Mouse (Mus musculus): Measurements from ENCODE around the gene Gm10024. TPM values are rescaled to one million over a fixed set of nuclear protein-coding genes. Genes with fewer than 3 reads are reported as not detected.
"Not testable (repeated sequence)": the region's sequence is repeated elsewhere in the genome, so short reads cannot be mapped to it uniquely, and the experiment has no call there.

Gene Gm10024
- total RNA-seq (2021), result not detected

DNA sequence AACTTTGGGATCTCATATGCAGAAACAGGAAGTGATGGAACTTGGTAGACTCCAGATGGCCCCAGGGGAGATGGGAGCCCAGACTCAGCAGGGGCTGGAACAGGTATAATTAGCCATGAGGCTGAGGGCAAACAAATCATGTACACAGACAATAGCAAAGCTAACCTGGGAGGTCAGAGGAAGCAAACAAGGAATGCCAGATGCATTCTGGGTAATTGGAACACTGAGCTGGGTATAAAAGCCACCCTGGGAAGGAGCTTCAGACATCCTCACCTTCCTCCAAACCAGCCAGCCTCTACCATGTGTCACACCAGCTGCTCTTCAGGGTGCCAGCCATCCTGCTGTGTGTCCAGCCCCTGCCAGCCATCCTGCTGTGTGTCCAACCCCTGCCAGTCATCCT is at the start of gene Gm10024:
Gene Gm10024, plus strand, starts transcription at position 301 of the 400 bp plus-strand sequence.
- DNase-seq (ENCODE audit: extremely low spot score in 1 of 2, low spot score in 1 of 2), result not testable (repeated sequence)

DNA sequence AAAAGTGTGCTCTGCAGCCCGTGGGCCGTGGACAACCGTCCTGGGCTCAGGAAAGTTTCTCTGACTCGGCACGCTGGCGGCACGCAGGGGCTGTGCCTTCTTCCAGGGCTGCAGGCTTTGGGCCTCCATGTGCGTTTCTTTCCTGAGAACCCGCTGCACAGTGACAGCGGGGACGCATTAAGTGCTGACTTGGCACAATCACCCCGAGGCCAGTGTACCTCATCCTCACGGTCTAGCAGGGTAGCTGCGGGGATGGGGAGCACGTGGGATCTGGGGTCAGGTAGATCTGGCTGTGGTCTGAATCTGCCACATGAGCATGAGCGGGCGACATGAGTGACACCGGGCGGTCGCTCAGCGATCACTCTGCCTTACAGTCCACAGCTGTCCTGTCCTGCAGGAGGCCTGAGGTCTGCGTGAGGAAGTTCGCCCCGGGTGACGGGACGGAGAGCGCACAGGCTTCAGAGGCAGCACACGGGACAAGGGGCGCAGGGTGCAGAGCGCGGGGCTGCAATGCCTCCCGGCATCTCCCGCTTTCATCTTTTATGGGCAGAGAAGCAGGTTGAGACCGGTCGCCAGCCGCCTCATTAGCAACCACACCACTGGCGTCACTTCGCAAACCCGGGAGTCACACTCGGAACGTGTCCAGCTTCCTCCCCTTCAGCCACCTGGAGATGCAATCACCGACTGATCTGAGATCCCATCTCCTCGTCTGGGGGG is 47.1 kb upstream of the Gm10024 start:
- no peak for DNase-seq (ENCODE audit: extremely low spot score in 1 of 2, low spot score in 1 of 2)

- DNase-seq (ENCODE audit: extremely low spot score in 1 of 2, low spot score in 1 of 2), result no peak
These were observed 44.9 kb upstream of the Gm10024 start for GRCm38 (mm10) chr10:77666342-77666741.

GRCm38 (mm10) chr10:77667402-77667801 is 43.9 kb upstream of the Gm10024 start:
- DNase-seq (ENCODE audit: extremely low spot score in 1 of 2, low spot score in 1 of 2), result no peak

DNA sequence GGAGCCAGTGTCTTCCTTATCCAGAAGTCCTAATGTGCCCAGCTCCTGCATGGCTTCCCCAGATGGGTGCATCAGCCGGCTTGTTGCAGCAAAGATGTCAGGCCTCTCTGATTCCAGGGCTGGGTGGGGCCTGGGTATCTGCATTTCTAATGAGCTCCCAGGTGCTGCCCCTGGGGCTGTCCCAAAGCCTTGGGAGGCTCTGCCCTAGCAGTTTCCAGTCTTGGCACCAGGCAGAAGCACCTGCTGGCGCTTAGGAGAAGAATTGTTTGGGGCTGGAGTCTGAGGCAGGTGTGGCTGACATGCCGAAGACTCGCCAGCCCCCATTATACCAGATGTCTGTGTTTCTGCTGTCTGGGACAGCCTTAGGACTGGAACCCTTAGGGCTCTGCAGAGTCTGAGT is 40.5 kb upstream of the Gm10024 start:
- DNase-seq (ENCODE audit: extremely low spot score in 1 of 2, low spot score in 1 of 2), result no peak

- DNase-seq (ENCODE audit: extremely low spot score in 1 of 2, low spot score in 1 of 2), result no peak
These were observed 39.7 kb upstream of the Gm10024 start for GRCm38 (mm10) chr10:77671519-77671918.

DNA sequence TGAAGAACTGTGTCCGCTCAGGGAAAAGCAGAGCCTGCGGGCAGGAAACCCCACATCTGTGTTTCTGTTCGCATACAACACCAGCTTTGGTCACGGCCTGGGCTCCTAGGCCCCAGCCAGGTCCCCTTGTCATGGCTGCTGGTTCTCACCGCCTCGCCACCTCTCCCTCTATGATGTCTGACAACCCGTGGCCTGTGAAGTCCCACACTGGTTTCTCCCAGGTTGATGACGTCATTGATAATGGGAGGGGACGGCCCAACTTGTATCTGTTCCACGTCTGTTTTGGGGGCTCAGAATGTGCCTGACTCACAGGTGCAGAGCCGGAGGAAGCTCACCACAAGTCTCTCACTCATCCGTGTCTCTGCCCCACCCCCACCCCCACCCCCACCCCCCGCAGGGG is 37.5 kb upstream of the Gm10024 start:
- no peak for DNase-seq (ENCODE audit: extremely low spot score in 1 of 2, low spot score in 1 of 2)

- DNase-seq (ENCODE audit: extremely low spot score in 1 of 2, low spot score in 1 of 2), result no peak
These were observed 33.7 kb upstream of the Gm10024 start for GRCm38 (mm10) chr10:77677562-77677961.

- no peak for DNase-seq (ENCODE audit: extremely low spot score in 1 of 2, low spot score in 1 of 2)
These were observed 28.3 kb upstream of the Gm10024 start for GRCm38 (mm10) chr10:77682994-77683393.

DNA sequence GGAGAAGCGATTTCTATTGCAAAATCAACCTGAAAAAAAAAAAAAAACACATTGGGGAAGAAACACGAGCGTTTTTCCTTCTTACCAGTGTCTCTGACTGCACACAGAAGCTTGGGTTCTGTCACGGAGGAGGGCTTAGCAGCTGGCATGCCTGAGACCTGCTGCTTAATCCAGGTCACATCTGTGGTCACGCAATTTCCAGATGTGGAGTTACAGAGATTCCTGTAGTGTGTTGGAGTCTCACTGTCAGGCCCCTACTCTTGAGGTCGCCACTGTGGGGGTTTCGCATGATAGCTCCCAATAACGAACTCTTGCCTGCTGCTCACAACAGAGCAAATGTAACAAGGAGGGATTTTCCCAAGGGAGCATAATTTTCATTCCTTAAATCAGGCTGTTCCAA is 27.1 kb upstream of the Gm10024 start:
- no peak for DNase-seq (ENCODE audit: extremely low spot score in 1 of 2, low spot score in 1 of 2)

GRCm38 (mm10) chr10:77685895-77686664 is 25.2 kb upstream of the Gm10024 start, which contains the start of gene Tspear:
Gene Tspear (plus strand): TSS chr10:77686569.
- no peak for DNase-seq (ENCODE audit: extremely low spot score in 1 of 2, low spot score in 1 of 2)

GRCm38 (mm10) chr10:77687021-77687420 is 24.2 kb upstream of the Gm10024 start:
- no peak for DNase-seq (ENCODE audit: extremely low spot score in 1 of 2, low spot score in 1 of 2)

DNA sequence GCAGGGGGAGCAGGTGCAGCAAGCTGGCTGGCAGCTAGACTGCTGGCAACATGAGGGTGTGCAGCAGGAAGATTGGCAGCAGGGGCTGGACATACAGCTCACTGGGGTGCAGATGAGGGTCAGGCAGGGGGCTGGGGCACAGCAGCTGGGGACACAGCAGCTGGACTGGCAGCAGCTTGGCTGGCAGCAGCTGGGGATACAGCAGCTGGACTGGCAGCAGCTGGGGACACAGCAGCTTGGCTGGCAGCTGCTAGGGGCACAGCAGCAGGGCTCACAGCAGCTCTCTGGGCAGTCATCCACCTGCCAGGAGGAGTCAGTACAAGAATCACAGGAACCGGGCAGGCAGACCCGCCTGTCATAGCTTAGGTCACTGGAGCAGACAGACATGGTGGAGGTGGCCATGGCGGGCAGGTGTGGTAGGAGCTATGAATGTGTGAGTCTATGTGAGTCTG is 20.9 kb upstream of the Gm10024 start, which contains the start of gene Gm19402:
Gene Gm19402, minus strand, starts transcription at position 402 of the 452 bp plus-strand sequence.
- not testable (repeated sequence) for DNase-seq (ENCODE audit: extremely low spot score in 1 of 2, low spot score in 1 of 2)

- DNase-seq (ENCODE audit: extremely low spot score in 1 of 2, low spot score in 1 of 2), result no peak
These were observed 14.1 kb upstream of the Gm10024 start, which contains the start of gene Gm9508 for GRCm38 (mm10) chr10:77697133-77697532. Gene Gm9508 (minus strand): TSS chr10:77697233.

DNA sequence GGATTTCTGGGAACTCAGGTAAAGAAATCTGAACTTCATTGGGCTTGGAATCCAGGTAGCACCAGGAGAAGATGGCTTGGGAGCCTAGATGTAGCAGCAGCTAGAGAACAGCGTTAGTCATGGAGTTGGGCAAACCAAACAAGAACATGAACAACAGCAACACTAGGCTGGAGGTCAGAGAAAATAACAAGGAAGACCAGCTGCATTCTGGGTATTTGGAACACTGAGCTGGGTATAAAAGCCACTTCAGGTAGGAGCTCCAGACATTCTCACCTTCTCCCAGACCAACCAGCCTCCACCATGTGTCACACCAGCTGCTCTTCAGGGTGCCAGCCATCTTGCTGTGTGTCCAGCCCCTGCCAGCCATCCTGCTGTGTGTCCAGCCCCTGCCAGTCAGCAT is 4.9 kb upstream of the Gm10024 start, which contains the start of gene Gm10272:
Gene Gm10272, plus strand, starts transcription at position 301 of the 400 bp plus-strand sequence.
- DNase-seq (ENCODE audit: extremely low spot score in 1 of 2, low spot score in 1 of 2), result no peak

DNA sequence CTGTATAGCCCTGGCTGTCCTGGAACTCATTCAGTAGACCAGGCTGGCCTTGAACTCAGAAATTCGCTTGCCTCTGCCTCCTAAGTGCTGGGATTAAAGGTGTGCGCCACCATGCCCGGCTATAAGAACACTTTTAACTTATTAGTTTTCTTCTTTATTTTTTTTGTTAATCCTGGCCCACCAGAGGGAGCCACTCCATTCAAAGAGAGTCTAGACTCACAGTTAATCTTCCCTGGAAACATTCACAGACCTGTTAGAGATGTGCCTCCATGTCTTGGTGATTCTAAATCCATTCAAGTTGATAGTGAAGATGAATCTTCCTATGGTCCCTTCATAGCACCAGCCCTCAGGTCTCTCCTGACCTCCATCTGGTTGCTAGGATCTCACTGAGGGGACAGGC is 1.4 kb upstream of the Gm10024 start:
- peak in 1 of 2 experiments; percentile 29 for DNase-seq (ENCODE audit: extremely low spot score in 1 of 2, low spot score in 1 of 2)

GRCm38 (mm10) chr10:77713734-77714133 is 2.5 kb downstream of the Gm10024 start:
- no peak for DNase-seq (ENCODE audit: extremely low spot score in 1 of 2, low spot score in 1 of 2)

GRCm38 (mm10) chr10:77715507-77715906 is 4.2 kb downstream of the Gm10024 start, which contains the start of gene Gm10142:
Gene Gm10142 (plus strand): TSS chr10:77715807.
- DNase-seq (ENCODE audit: extremely low spot score in 1 of 2, low spot score in 1 of 2), result no peak

DNA sequence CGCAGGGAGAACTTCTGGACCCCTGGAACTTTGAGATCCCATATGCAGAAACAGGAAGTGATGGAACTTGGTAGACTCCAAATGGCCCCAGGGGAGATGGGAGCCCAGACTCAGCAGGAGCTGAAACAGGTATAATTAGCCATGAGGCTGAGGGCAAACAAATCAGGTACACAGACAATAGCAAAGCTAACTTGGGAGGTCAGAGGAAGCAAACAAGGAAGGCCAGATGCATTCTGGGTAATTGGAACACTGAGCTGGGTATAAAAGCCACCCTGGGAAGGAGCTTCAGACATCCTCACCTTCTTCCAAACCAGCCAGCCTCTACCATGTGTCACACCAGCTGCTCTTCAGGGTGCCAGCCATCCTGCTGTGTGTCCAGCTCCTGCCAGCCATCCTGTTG is 9.0 kb downstream of the Gm10024 start, which contains the start of gene Krtap12-1:
Gene Krtap12-1, plus strand, starts transcription at position 301 of the 400 bp plus-strand sequence.
- DNase-seq (ENCODE audit: extremely low spot score in 1 of 2, low spot score in 1 of 2), result not testable (repeated sequence)

DNA sequence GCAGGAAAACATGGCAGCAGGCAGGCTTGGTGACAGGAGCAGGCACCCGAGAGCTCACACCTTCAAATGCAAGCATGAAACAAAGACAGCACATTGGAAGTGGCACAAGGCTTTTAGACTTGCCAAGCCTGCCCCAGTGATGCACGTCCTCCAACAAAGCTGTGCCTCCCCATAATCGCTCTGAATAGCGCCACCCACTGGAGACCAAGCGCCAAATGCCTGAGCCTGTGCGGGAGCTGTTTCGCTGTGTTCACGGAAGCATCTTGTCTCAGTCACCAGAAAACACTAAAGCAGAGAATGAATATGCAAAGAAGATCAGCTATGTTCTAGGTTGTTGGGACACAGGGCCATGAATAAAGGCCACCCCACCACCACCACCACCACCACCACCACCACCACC is 13.6 kb downstream of the Gm10024 start:
- no peak for DNase-seq (ENCODE audit: extremely low spot score in 1 of 2, low spot score in 1 of 2)

GRCm38 (mm10) chr10:77726186-77726585 is 14.9 kb downstream of the Gm10024 start, which contains the start of gene Gm10100:
Gene Gm10100 (plus strand): TSS chr10:77726486.
- DNase-seq (ENCODE audit: extremely low spot score in 1 of 2, low spot score in 1 of 2), result no peak

Measured in layer of hippocampus, postnatal 25 days (tissue).